Mouse (Mus musculus): Measurements from ENCODE around the gene Etv6.

- TF ChIP-seq CTCF (conservative IDR thresholded peaks at IDR 0.05; ENCODE audit: low read length) (no peak), NANOG (IDR thresholded peaks at IDR 0.05; ENCODE audit: borderline replicate concordance, low read length) (no peak)
These were observed 258.4 kb downstream of the Etv6 start for GRCm38 (mm10) chr6:134293615-134294508.
